Mouse (Mus musculus): ENCODE measurements at regions not wholly inside any gene's neighbourhood (a gene's known extent, or its start where the extent isn't known, plus 50 kb on each side); places are given as distances from the start of the nearest gene placed in this dataset.

GRCm38 (mm10) chr3:114790005-114790404, 113.9 kb upstream of the Olfm3 start:
- no peaks in the 10 kb centered on the region for H3K27me3 ChIP-seq
- ATAC-seq = no peak
- H3K9me3 ChIP-seq = no peaks in the 10 kb centered on the region
- H3K4me2 ChIP-seq (replicated peaks) = no peak overlapping the region
- H3K4me1 ChIP-seq (replicated peaks) = no peaks in the 10 kb centered on the region
- H3K36me3 ChIP-seq = no peaks in the 10 kb centered on the region
- 79% methylated on average over 2 of the region's 2 CpGs for WGBS
- H3K9ac ChIP-seq (replicated peaks) = no peak overlapping the region
- H3K27ac ChIP-seq = no peak overlapping the region
- no peak overlapping the region for H3K4me3 ChIP-seq (replicated peaks)

GRCm38 (mm10) chr3:114833120-114833519, 70.8 kb upstream of the Olfm3 start:
- Histone ChIP-seq H3K9ac (replicated peaks) (no peak overlapping the region), H3K36me3 (no peaks in the 10 kb centered on the region), H3K4me3 (replicated peaks) (no peak overlapping the region), H3K27me3 (no peaks in the 10 kb centered on the region), H3K9me3 (no peaks in the 10 kb centered on the region), H3K27ac (no peak overlapping the region), H3K4me1 (replicated peaks) (no peaks in the 10 kb centered on the region), H3K4me2 (replicated peaks) (no peak overlapping the region)
- 0 out of 2 replicates have a peak, but pooled peaks have one; percentile 56 for ATAC-seq
- WGBS = 78% methylated on average over 2 of the region's 2 CpGs

Data from midbrain, embryonic 13.5 days (tissue).